Mouse (Mus musculus) midbrain, embryonic 16.5 days (tissue): ENCODE results near the gene T. TPM values are rescaled to one million over a fixed set of nuclear protein-coding genes. Genes with fewer than 3 reads are reported as not detected.

Source experiments
- ATAC-seq: fragments of 200-750 bp; cut with Nextera tagmentation; 2 replicates; pipeline ENCODE4 v1.8.0; 2017; ENCODE audit warnings: moderate TSS enrichment
- H3K27ac ChIP-seq: fragments of 300-500 bp; sonication (generic); 2 replicates; pipeline ENCODE4 v1.5.1; 2014; ENCODE audit warnings: mild to moderate bottlenecking, low read length, mixed read lengths
- H3K27me3 ChIP-seq: fragments of 300-500 bp; sonication (generic); 2 replicates; pipeline ENCODE4 v1.6.1; 2014; ENCODE audit warnings: low read depth, low read length, mixed read lengths; ENCODE audit not compliant: control insufficient read depth, insufficient read depth
- H3K36me3 ChIP-seq: fragments of 300-500 bp; sonication (generic); 2 replicates; pipeline ENCODE4 v1.6.1; 2014; ENCODE audit warnings: mild to moderate bottlenecking, low read length, moderate library complexity, mixed read lengths; ENCODE audit not compliant: control insufficient read depth, insufficient read depth
- H3K4me1 ChIP-seq: fragments of 300-500 bp; sonication (generic); 2 replicates; pipeline ENCODE4 v1.6.1; 2014; ENCODE audit warnings: mild to moderate bottlenecking, low read length, mixed read lengths; ENCODE audit not compliant: control insufficient read depth, insufficient read depth
- H3K4me2 ChIP-seq: fragments of 300-500 bp; sonication (generic); 2 replicates; pipeline ENCODE4 v1.6.1; 2014; ENCODE audit warnings: mild to moderate bottlenecking, low read length, mixed read lengths
- H3K4me3 ChIP-seq: fragments of 300-500 bp; sonication (generic); 2 replicates; pipeline ENCODE4 v1.5.1; 2014; ENCODE audit warnings: low read depth, mild to moderate bottlenecking, low read length, moderate library complexity, mixed read lengths
- H3K9ac ChIP-seq: fragments of 300-500 bp; sonication (generic); 2 replicates; pipeline ENCODE4 v1.6.1; 2014; ENCODE audit warnings: low read depth, low read length, mixed read lengths
- H3K9me3 ChIP-seq: fragments of 300-500 bp; sonication (generic); replicated peaks from 2 replicates; pipeline ENCODE4 v1.6.1; 2014; ENCODE audit warnings: mild to moderate bottlenecking, low read length, mixed read lengths; ENCODE audit not compliant: control insufficient read depth, poor library complexity, severe bottlenecking
- WGBS: fragments of 180-500 bp; shearing (Covaris S2); extraction: QIAGEN DNeasy Blood & Tissue Kit; methylation state at CpG from one replicate; pipeline ENCODE4 v1.1.7; 2014; 5-methylcytosine and 5-hydroxymethylcytosine counted together
- polyA plus RNA-seq: library from polyadenylated mRNA; unstranded; fragments of >200 nt; fragmentation: Nextera tagmentation; extraction: Ambion mirVana; gene quantifications from 2 replicates; pipeline ENCODE4 v1.2.1, GENCODE M21; 2015

The T gene
- polyA plus RNA-seq, 1 experiment from 2014 or later, result 0.44 TPM

DNA sequence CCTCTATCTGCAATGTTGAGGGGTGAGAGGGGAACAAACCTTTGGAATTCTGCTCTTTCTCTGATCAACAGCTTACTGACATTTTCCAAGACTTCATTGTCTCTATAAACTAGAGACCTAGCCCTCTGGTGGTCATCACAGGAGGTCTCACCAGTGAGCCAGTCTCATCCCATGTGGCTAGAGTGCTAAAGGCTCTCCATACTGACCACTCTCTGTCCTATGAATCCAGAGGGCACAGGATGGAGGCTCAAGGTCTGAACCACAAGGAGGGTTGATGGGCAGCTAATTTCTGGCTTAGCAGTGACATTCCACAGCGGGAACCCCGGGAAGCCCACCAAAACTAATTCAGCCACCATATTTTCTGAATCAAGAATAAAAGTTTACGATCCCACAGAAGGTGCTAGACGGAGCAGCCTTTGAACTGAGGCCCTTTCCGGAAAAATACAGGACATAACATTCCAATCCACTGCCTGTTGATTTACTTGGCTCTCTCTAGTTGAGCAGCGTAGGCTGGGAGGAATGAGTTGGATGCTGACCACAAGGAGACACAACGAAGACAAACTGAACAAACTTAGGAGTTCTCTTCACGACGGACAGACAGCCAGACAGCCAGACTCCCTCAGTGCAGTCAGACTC, 45.4 kb downstream of the T start:
- 84% methylated on average over 9 of the region's 9 CpGs for WGBS
- no peaks in the 10 kb centered on the region for H3K27me3 ChIP-seq
- no peak overlapping the region for H3K4me2 ChIP-seq
- H3K36me3 ChIP-seq, result no peaks in the 10 kb centered on the region
- ATAC-seq, result no peak
- H3K4me1 ChIP-seq, result no peaks in the 10 kb centered on the region
- H3K27ac ChIP-seq, result no peak overlapping the region
- H3K9me3 ChIP-seq, result no peaks in the 10 kb centered on the region
- H3K9ac ChIP-seq, result no peak overlapping the region
- no peak overlapping the region for H3K4me3 ChIP-seq

DNA sequence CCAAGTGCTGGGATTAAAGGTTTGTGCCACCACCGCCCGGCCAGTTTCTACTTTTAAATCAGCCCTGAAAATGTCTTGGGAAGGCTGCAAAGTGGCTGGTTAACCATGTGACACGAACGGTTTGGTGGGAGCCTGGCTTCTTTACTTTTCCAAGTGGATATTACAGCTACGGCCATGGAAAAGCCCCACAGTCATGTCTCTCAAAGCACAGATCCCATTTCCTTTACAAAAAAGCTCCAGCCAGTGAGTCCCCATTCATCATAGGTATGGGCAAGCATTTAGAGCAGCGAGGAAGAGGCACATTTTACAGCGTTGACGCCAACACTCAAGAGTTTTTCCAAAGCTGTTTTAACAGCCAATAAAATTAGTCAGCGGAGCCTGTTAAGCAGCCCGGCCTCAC, 47.6 kb downstream of the T start:
- no peaks in the 10 kb centered on the region for H3K4me1 ChIP-seq
- no peak overlapping the region for H3K4me3 ChIP-seq
- no peak overlapping the region for H3K4me2 ChIP-seq
- no peak for ATAC-seq
- H3K27me3 ChIP-seq, result no peaks in the 10 kb centered on the region
- WGBS, result 89% methylated on average over 10 of the region's 10 CpGs
- H3K27ac ChIP-seq, result no peak overlapping the region
- H3K9ac ChIP-seq, result no peak overlapping the region
- H3K9me3 ChIP-seq, result no peaks in the 10 kb centered on the region
- no peaks in the 10 kb centered on the region for H3K36me3 ChIP-seq

DNA sequence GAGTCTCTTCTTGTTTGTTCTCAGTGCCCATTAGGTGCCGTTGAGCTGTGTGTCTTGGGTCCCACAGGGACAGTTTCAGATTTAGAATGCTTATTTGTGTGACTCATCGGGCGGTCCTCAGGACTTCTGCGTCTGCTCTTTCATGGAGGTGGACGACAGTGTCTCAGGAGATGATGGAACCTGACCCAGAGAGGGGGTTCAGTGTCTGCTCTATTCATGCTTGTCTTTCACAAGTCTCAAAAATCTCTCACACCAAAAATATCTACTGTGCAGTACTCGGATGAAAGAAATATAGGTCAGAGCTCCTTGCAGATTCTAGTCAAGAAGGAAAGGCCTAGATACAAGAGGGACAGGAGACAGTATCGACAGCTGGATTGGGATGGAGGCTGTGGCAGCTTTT, 48.7 kb downstream of the T start:
- Histone ChIP-seq H3K4me1 (no peaks in the 10 kb centered on the region), H3K9me3 (no peaks in the 10 kb centered on the region), H3K36me3 (no peaks in the 10 kb centered on the region), H3K9ac (no peak overlapping the region), H3K27me3 (no peaks in the 10 kb centered on the region), H3K4me2 (no peak overlapping the region), H3K4me3 (no peak overlapping the region), H3K27ac (no peak overlapping the region)
- WGBS, result 85% methylated on average over 7 of the region's 7 CpGs
- ATAC-seq, result no peak

DNA sequence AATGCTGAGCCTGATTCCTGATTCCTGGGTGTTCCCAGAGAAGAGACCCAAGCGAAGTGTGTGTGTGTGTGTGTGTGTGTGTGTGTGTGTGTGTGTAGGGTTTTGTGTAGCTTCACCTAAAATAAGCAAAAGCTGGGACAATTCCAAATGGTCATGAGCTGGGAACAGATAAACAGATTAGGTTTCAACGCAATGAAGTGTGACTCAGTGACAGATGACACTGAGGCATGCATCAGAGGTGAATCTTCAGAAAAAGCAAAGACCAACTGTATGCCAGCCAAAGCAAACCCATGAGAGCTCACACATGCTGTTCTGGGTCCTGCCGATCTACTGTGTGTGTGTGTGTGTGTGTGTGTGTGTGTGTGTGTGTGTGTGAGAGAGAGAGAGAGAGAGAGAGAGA, 50.0 kb downstream of the T start:
- Histone ChIP-seq H3K4me2 (no peak overlapping the region), H3K9me3 (no peaks in the 10 kb centered on the region), H3K9ac (no peak overlapping the region), H3K36me3 (no peaks in the 10 kb centered on the region), H3K27ac (no peak overlapping the region), H3K4me1 (no peaks in the 10 kb centered on the region), H3K27me3 (no peaks in the 10 kb centered on the region), H3K4me3 (no peak overlapping the region)
- 74% methylated on average over 3 of the region's 3 CpGs for WGBS
- ATAC-seq, result no peak

DNA sequence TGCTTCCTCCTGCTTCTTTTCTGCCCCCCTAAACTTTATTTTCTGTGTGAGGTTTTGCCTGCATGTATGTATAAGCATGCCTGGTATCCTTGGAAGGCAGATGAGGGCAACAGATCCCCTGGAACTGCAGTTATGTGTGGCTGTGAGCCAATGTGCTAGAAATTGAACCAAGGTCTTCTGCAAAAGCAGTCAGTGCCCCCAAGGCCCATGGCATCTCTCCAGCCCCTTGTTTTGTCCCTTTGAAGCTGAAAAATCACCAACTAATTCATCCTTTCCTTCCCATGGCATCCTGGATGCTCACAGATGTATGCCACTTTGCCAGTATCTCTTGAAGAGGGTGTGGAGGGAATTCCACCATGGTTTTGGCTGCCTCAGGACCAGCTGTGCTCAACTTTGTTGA, 50.9 kb downstream of the T start:
- Histone ChIP-seq H3K36me3 (no peaks in the 10 kb centered on the region), H3K4me2 (no peak overlapping the region), H3K27me3 (no peaks in the 10 kb centered on the region), H3K4me3 (no peak overlapping the region), H3K27ac (no peak overlapping the region), H3K9ac (no peak overlapping the region), H3K9me3 (no peaks in the 10 kb centered on the region), H3K4me1 (no peaks in the 10 kb centered on the region)
- ATAC-seq, result no peak

DNA sequence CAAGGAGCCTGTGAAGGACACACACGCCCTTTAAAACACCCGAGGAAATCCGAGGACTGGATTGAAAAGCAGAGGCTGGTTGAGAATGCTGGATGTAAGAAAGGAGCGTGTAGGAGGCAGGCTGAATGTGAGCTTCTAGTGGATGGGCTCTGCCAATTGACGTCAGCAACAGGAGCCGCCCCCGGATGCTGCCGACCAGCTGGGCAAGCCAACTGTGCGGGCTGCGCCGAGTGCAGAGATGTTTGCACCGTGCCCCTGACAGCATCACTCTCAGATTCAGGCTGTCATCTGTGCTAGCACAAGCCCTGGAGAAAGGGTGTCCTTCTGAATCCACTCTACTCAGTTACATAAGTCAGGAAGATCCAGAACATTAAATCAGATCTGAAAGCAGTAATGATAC, 53.6 kb downstream of the T start:
- Histone ChIP-seq H3K4me2 (no peak overlapping the region), H3K36me3 (no peaks in the 10 kb centered on the region), H3K4me1 (no peaks in the 10 kb centered on the region), H3K9ac (no peak overlapping the region), H3K4me3 (no peak overlapping the region), H3K9me3 (no peaks in the 10 kb centered on the region), H3K27me3 (no peaks in the 10 kb centered on the region), H3K27ac (no peak overlapping the region)
- WGBS, result 66% methylated on average over 12 of the region's 12 CpGs
- ATAC-seq, result no peak

DNA sequence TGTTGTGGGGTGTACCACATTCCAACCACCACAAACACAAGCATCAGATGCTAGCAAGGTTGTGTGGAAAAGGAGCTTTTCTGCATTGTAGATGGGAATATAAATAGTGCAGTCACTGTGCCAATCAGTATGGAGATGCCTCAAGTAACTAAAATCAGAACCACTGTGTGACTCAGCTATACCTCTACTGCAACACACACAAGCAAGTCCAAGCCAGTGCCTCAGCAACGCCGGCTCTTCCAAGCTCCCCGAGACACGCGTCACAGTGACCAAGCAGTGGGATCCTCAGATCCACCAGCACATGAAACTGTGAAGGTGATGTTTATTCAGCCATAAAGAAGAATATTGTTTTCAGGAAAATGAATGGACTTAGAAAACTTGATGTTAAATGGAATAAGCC, 56.7 kb downstream of the T start:
- Histone ChIP-seq H3K9ac (no peak overlapping the region), H3K36me3 (no peaks in the 10 kb centered on the region), H3K4me2 (no peak overlapping the region), H3K4me1 (no peaks in the 10 kb centered on the region), H3K4me3 (no peak overlapping the region), H3K9me3 (no peaks in the 10 kb centered on the region), H3K27me3 (no peaks in the 10 kb centered on the region), H3K27ac (no peak overlapping the region)
- WGBS, result 86% methylated on average over 5 of the region's 5 CpGs
- ATAC-seq, result no peak

Other genes with a start within 250 kb of the T start
- gene Ccr6, start 198.4 kb upstream of the T start, polyA plus RNA-seq, result not detected in 2 replicates
- 293 and 338 TPM in 2 replicates for gene Mpc1, start 151.5 kb upstream of the T start, polyA plus RNA-seq
- gene Sft2d1, start 123.3 kb upstream of the T start, polyA plus RNA-seq, result 198 and 209 TPM in 2 replicates
- 16.5 and 17.8 TPM in 2 replicates for gene Prr18, start 97.0 kb upstream of the T start, polyA plus RNA-seq
- 0.53 and 0.88 TPM in 2 replicates for gene T2, start 78.4 kb upstream of the T start, polyA plus RNA-seq
- gene Pde10a, start 90.9 kb downstream of the T start, polyA plus RNA-seq, result 14.3 and 17.7 TPM in 2 replicates
- not detected in 2 replicates for gene Gm17087, start 132.5 kb downstream of the T start, polyA plus RNA-seq